In the genomic region with DNA sequence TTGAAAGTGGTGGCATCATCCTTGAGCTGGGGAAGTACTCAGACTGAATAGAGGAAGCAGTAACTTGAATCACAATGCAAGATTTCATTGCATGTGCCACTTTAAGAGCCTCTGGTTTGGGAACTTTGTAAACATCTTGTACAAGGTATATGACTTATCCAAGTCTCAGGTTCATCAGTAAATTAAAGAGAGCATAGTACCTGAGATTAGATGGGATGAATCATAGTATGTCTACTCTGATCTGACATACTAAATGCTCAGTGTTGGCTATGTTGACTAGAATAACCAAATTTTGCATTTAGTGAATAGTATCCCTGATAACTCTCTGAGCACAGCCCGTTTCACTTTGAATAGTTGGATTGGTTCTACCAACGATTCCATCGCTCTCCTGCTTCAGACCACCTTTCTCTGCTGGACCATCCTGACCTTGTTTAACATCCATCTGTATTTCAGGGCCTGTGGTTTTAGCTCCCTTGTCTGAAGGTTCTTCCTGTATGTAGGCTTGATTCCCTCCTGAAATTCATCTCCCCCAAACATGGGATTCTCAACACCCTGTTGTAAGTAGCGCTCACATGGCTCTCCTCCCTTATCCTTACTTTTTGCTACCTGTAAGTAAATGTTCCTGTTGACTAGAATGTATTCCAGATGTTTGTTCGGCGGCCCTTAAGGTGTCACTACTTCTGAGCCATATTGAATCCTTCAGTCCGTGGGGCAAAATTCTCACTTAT, we compare ENCODE assay signal across 9 mouse cellular contexts. TPM values are rescaled to one million over a fixed set of nuclear protein-coding genes. Genes with fewer than 3 reads are reported as not detected.
A peak's percentile ranks its signal among the peaks of the same experiment; 100 is the strongest.
DNase-seq lines count a peak whose midpoint lies in the region; ATAC-seq and TF ChIP-seq lines count a peak whose summit lies in the region.
"Had no signal": no experiment of that assay in that cellular context is flagged by ENCODE, and none has a peak within 500 bp of the region (broad histone marks: within the 10 kb centered on the region; RNA-seq: fewer than 3 reads in every experiment).

No protein-coding gene starts in this region.

- peak; percentile 40 for DNase-seq in limb, embryonic 11.5 days (ENCODE audit: low spot score)
- DNase-seq in limb, embryonic 10.5 days (ENCODE audit: low spot score) = no peak
- DNase-seq in embryo, embryonic 10 days (ENCODE audit: low spot score) = peak; percentile 41
- no peak for DNase-seq in gastrocnemius, adult 8-10 months (ENCODE audit: low spot score in 2 of 2)
- DNase-seq in left cerebral cortex, postnatal 25 days (ENCODE audit: low spot score in 2 of 2) = no peak

- no peak overlapping the region for H3K27ac ChIP-seq in limb, embryonic 11.5 days (replicated peaks; ENCODE audit: low read depth, low read length)
- no peak overlapping the region for H3K27ac ChIP-seq in limb, embryonic 10.5 days
- 0 out of 2 replicates have a peak overlapping the region, but pooled peaks have one; percentile 41 for H3K27ac ChIP-seq in intestine, postnatal 0 days (ENCODE audit: low read depth, low read length)
- H3K27ac ChIP-seq in neural tube, embryonic 13.5 days (replicated peaks) = no peak overlapping the region
- H3K27ac ChIP-seq in kidney, embryonic 15.5 days = no peak overlapping the region
- H3K27ac ChIP-seq: left cerebral cortex, adult 2 months had no signal

- H3K4me3 ChIP-seq in limb, embryonic 11.5 days (ENCODE audit: low read depth, low read length) = no peak overlapping the region
- H3K4me3 ChIP-seq in limb, embryonic 10.5 days = no peak overlapping the region
- no peak overlapping the region for H3K4me3 ChIP-seq in intestine, postnatal 0 days (ENCODE audit: low read depth, low read length)
- H3K4me3 ChIP-seq in neural tube, embryonic 13.5 days = no peak overlapping the region
- no peak overlapping the region for H3K4me3 ChIP-seq in kidney, embryonic 15.5 days (replicated peaks)
- H3K4me3 ChIP-seq: left cerebral cortex, adult 2 months had no signal

- ATAC-seq in limb, embryonic 11.5 days (ENCODE audit: insufficient number of reproducible peaks, low FRiP score, low TSS enrichment, low read depth) = peak; percentile 42; the same call in 1 of the 2 replicates
- peak; percentile 32; the same call in 1 of the 2 replicates for ATAC-seq in intestine, postnatal 0 days
- peak; percentile 55 for ATAC-seq in neural tube, embryonic 13.5 days (ENCODE audit: low read depth)
- no peak for ATAC-seq in kidney, embryonic 15.5 days (replicated peaks; ENCODE audit: low FRiP score)

- H3K27me3 ChIP-seq in limb, embryonic 11.5 days (ENCODE audit: control insufficient read depth, insufficient read depth, low read length) = no peaks in the 10 kb centered on the region
- H3K27me3 ChIP-seq in limb, embryonic 10.5 days (ENCODE audit: low read depth, poor library complexity, severe bottlenecking) = no peaks in the 10 kb centered on the region
- H3K27me3 ChIP-seq in intestine, postnatal 0 days (replicated peaks; ENCODE audit: control insufficient read depth, insufficient read depth, low read length) = no peaks in the 10 kb centered on the region
- H3K27me3 ChIP-seq in neural tube, embryonic 13.5 days = no peaks in the 10 kb centered on the region
- no peaks in the 10 kb centered on the region for H3K27me3 ChIP-seq in kidney, embryonic 15.5 days

- H3K4me2 ChIP-seq in limb, embryonic 11.5 days (ENCODE audit: low read depth, severe bottlenecking) = no peak overlapping the region
- H3K4me2 ChIP-seq in intestine, postnatal 0 days (replicated peaks; ENCODE audit: low read depth) = no peak overlapping the region
- H3K4me2 ChIP-seq in neural tube, embryonic 13.5 days = no peak overlapping the region
- H3K4me2 ChIP-seq in kidney, embryonic 15.5 days = no peak overlapping the region

- no peaks in the 10 kb centered on the region for H3K4me1 ChIP-seq in limb, embryonic 11.5 days (ENCODE audit: control insufficient read depth, insufficient read depth, low read length)
- H3K4me1 ChIP-seq in limb, embryonic 10.5 days = no peaks in the 10 kb centered on the region
- no peaks in the 10 kb centered on the region for H3K4me1 ChIP-seq in intestine, postnatal 0 days (replicated peaks; ENCODE audit: control insufficient read depth, insufficient read depth, low read length)
- H3K4me1 ChIP-seq in neural tube, embryonic 13.5 days (replicated peaks) = peaks cover 5% of the 10 kb centered on the region; the same call in 1 of the 2 replicates
- no peaks in the 10 kb centered on the region for H3K4me1 ChIP-seq in kidney, embryonic 15.5 days

- peaks cover 4% of the 10 kb centered on the region; the same call in 1 of the 2 replicates for H3K9me3 ChIP-seq in limb, embryonic 11.5 days (ENCODE audit: control insufficient read depth, low read length)
- H3K9me3 ChIP-seq in limb, embryonic 10.5 days (replicated peaks) = peaks cover 6% of the 10 kb centered on the region; the same call in 1 of the 2 replicates
- H3K9me3 ChIP-seq in intestine, postnatal 0 days (ENCODE audit: control insufficient read depth) = peaks cover 8% of the 10 kb centered on the region; the same call in 1 of the 2 replicates
- H3K9me3 ChIP-seq in neural tube, embryonic 13.5 days = peaks cover 11% of the 10 kb centered on the region
- H3K9me3 ChIP-seq in kidney, embryonic 15.5 days (replicated peaks) = peaks cover 10% of the 10 kb centered on the region

- H3K36me3 ChIP-seq in limb, embryonic 11.5 days (ENCODE audit: control insufficient read depth, insufficient read depth, low read length) = peaks cover 46% of the 10 kb centered on the region
- H3K36me3 ChIP-seq in limb, embryonic 10.5 days = peaks cover 73% of the 10 kb centered on the region
- peaks cover 61% of the 10 kb centered on the region for H3K36me3 ChIP-seq in intestine, postnatal 0 days (ENCODE audit: control insufficient read depth, insufficient read depth)
- peaks cover 69% of the 10 kb centered on the region for H3K36me3 ChIP-seq in neural tube, embryonic 13.5 days
- H3K36me3 ChIP-seq in kidney, embryonic 15.5 days = peaks cover 69% of the 10 kb centered on the region

- no peak for TF ChIP-seq CTCF in intestine, postnatal 0 days (IDR thresholded peaks at IDR 0.05; ENCODE audit: low read depth)

- intact Hi-C loops in left cerebral cortex, postnatal 25 days (cut with DNase I) = no loop called here

- 84% methylated on average over 7 of the region's 7 CpGs for WGBS in limb, embryonic 11.5 days
- WGBS in limb, embryonic 10.5 days = 93% methylated on average over 7 of the region's 7 CpGs
- WGBS in intestine, postnatal 0 days = 89% methylated on average over 7 of the region's 7 CpGs
- 90% methylated on average over 7 of the region's 7 CpGs for WGBS in neural tube, embryonic 13.5 days
- WGBS in kidney, embryonic 15.5 days = 93% methylated on average over 7 of the region's 7 CpGs

- no peak overlapping the region for H3K9ac ChIP-seq in limb, embryonic 11.5 days (ENCODE audit: low read length)
- H3K9ac ChIP-seq in intestine, postnatal 0 days (ENCODE audit: low read depth, low read length) = no peak overlapping the region
- H3K9ac ChIP-seq in neural tube, embryonic 13.5 days = no peak overlapping the region
- H3K9ac ChIP-seq in kidney, embryonic 15.5 days = no peak overlapping the region

RNA-seq across cellular contexts. Expression of gene Eif4g2, which starts 13.2 kb away (rescaled TPM):
- polyA plus RNA-seq in limb, embryonic 11.5 days (2014; fragmentation: Nextera tagmentation; extraction: Ambion mirVana) = 1,587 and 1,677 TPM in 2 replicates
- 1,318 and 1,349 TPM in 2 replicates for polyA plus RNA-seq in limb, embryonic 10.5 days (2016; fragmentation: Nextera tagmentation; extraction: Ambion mirVana)
- polyA plus RNA-seq in intestine, postnatal 0 days (2015; fragmentation: Nextera tagmentation; extraction: Ambion mirVana) = 326 and 352 TPM in 2 replicates
- 1,234 and 1,331 TPM in 2 replicates for polyA plus RNA-seq in neural tube, embryonic 13.5 days (2015; fragmentation: Nextera tagmentation; extraction: Ambion mirVana)
- total RNA-seq in gastrocnemius, adult 8-10 months (2022) = 100 to 1,000 TPM; 685 to 750 (median 713) TPM
- total RNA-seq in left cerebral cortex, postnatal 25 days (2021) = 100 to 1,000 TPM; 667 to 689 TPM
- 872 and 889 TPM in 2 replicates for polyA plus RNA-seq in kidney, embryonic 15.5 days (2015; fragmentation: Nextera tagmentation; extraction: Ambion mirVana)

RNA-seq across cellular contexts. Expression of gene Ctr9, which starts 40.9 kb away (rescaled TPM):
- polyA plus RNA-seq in limb, embryonic 11.5 days (2014; fragmentation: Nextera tagmentation; extraction: Ambion mirVana) = 73.3 and 86.1 TPM in 2 replicates
- polyA plus RNA-seq in limb, embryonic 10.5 days (2016; fragmentation: Nextera tagmentation; extraction: Ambion mirVana) = 64.1 and 80.1 TPM in 2 replicates
- 23.2 and 30.8 TPM in 2 replicates for polyA plus RNA-seq in intestine, postnatal 0 days (2015; fragmentation: Nextera tagmentation; extraction: Ambion mirVana)
- polyA plus RNA-seq in neural tube, embryonic 13.5 days (2015; fragmentation: Nextera tagmentation; extraction: Ambion mirVana) = 87.8 and 91.8 TPM in 2 replicates
- 10 to 100 TPM; 13.3 to 16.2 (median 14.9) TPM for total RNA-seq in gastrocnemius, adult 8-10 months (2022)
- total RNA-seq in left cerebral cortex, postnatal 25 days (2021) = 10 to 100 TPM; 42.2 to 46.8 TPM
- 71.6 and 78.1 TPM in 2 replicates for polyA plus RNA-seq in kidney, embryonic 15.5 days (2015; fragmentation: Nextera tagmentation; extraction: Ambion mirVana)

Comparison
In these comparisons a context has a peak if more than half of its experiments do, and no peak if none do; other contexts are left out.
1. DNase-seq: peak in limb, embryonic 11.5 days (single experiment) and embryo, embryonic 10 days (single experiment); none in limb, embryonic 10.5 days (single experiment), gastrocnemius, adult 8-10 months (0 of 2) and left cerebral cortex, postnatal 25 days (0 of 2).